Mouse (Mus musculus): ENCODE data around the gene Ffar3. TPM values are rescaled to one million over a fixed set of nuclear protein-coding genes. Genes with fewer than 3 reads are reported as not detected.

Gene Ffar3
- not detected in 2 replicates for polyA plus RNA-seq (2015; fragmentation: Nextera tagmentation; extraction: Ambion mirVana)

DNA sequence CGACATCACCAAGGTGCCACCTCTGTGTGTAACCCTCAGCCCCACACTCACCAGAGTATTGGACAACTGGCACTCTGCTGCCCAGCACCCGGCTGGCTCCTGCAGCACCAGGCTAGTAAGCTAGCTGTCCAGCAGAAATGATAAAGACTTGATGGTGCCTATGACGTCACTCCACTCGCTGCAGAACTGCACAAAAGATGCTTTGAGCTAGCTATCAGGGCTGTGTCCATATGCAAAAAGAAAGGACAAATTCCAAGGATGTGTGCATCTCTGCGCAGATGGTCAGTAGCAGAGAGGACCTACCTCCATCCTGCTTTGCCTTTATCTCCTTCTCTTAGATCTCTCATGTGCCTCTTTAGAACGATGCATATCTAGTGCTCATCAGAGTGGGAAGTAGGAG, at the start of gene Ffar3:
TSS of gene Ffar3 (minus strand) at position 101 of the 400 bp plus-strand sequence.

DNA sequence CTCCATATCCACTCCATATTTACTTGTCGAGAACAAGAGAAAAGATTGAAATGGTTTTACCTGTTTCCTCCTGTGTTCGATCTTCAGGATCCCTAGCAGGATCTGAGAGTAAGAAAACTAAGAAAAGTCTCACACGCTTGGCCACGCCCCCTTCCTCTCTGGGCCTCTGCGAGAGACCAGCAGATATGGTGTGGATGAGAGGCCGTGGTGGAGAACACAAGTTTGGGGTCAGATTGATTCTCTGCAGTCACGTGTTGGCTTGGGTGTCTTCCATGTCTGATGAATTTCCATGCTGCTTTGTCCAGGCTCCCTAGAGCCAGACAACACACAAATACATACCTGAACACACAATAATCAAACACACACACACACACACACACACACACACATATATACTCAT, 24.2 kb upstream of the Ffar3 start, which contains the start of gene Cd22:
TSS of gene Cd22 (minus strand) at position 167 of the 400 bp plus-strand sequence.

DNA sequence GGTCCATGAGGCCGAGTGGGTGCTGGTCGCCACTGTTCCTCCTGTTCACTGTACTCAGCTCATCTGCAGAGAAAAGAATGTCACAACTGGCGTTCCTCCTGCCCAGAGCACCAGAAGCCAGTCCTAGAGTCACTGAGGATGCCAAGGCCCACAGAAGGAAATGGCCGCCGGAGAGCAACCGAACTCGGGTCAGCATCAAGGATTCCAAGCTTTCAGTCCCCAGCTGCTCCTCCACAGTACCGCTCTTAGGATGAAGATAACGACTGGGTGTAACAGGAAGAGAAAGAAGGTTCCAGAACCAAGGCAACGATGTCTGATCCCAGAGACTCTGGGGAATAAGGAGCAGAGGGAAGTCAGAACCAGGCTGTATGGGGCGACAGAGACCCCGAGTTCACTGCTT, 5.5 kb upstream of the Ffar3 start, which contains the start of gene Ffar1:
TSS of gene Ffar1 (minus strand) at position 101 of the 400 bp plus-strand sequence.

DNA sequence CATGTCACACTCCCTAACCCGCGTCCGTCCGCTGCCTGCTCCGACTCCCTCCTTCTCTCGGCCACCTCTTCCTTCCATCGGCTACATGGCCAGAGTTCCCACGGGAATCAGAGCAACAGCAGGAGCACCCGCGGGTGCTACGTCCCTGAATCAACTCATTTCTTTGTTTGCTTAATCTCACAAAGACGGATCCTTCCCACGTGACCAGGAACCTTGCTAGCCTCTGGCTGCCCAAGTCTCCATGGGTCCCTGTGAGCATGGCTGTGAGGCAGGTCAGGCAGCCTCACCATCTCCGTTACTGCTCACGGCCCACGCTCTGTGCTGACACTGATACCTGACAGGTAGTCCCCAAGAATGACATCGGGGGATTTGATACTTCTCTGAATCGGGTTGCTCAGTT, 32.3 kb downstream of the Ffar3 start, which contains the start of gene Ffar2:
TSS of gene Ffar2 (minus strand) at position 101 of the 400 bp plus-strand sequence.

Other genes with a start within 250 kb of the Ffar3 start
- 0.15 and 0.19 TPM in 2 replicates for gene Upk1a, start 243.3 kb downstream of the Ffar3 start, polyA plus RNA-seq (2015; fragmentation: Nextera tagmentation; extraction: Ambion mirVana)
- gene Cox6b1, start 230.0 kb downstream of the Ffar3 start, polyA plus RNA-seq (2015; fragmentation: Nextera tagmentation; extraction: Ambion mirVana): 695 and 741 TPM in 2 replicates
- not detected in 2 replicates for gene Etv2, start 220.3 kb downstream of the Ffar3 start, polyA plus RNA-seq (2015; fragmentation: Nextera tagmentation; extraction: Ambion mirVana)
- 69.8 and 70.7 TPM in 2 replicates for gene Rbm42, start 205.9 kb downstream of the Ffar3 start, polyA plus RNA-seq (2015; fragmentation: Nextera tagmentation; extraction: Ambion mirVana)
- 41.0 and 45.0 TPM in 2 replicates for gene Haus5, start 191.2 kb downstream of the Ffar3 start, polyA plus RNA-seq (2015; fragmentation: Nextera tagmentation; extraction: Ambion mirVana)
- not detected in 2 replicates for gene Pmis2, start 184.6 kb downstream of the Ffar3 start, polyA plus RNA-seq (2015; fragmentation: Nextera tagmentation; extraction: Ambion mirVana)
- gene 2200002J24Rik, start 157.3 kb downstream of the Ffar3 start, polyA plus RNA-seq (2015; fragmentation: Nextera tagmentation; extraction: Ambion mirVana): 0.49 and 1.6 TPM in 2 replicates
- 1.3 and 1.6 TPM in 2 replicates for gene Atp4a, start 144.0 kb downstream of the Ffar3 start, polyA plus RNA-seq (2015; fragmentation: Nextera tagmentation; extraction: Ambion mirVana)
- 128 and 142 TPM in 2 replicates for gene Tmem147, start 126.6 kb downstream of the Ffar3 start, polyA plus RNA-seq (2015; fragmentation: Nextera tagmentation; extraction: Ambion mirVana)
- gene Gapdhs, start 112.5 kb downstream of the Ffar3 start, polyA plus RNA-seq (2015; fragmentation: Nextera tagmentation; extraction: Ambion mirVana): 0.25 and 0.27 TPM in 2 replicates
- 2.2 and 4.9 TPM in 2 replicates for gene Sbsn, start 104.7 kb downstream of the Ffar3 start, polyA plus RNA-seq (2015; fragmentation: Nextera tagmentation; extraction: Ambion mirVana)
- 25.5 and 26.9 TPM in 2 replicates for gene Dmkn, start 92.4 kb downstream of the Ffar3 start, polyA plus RNA-seq (2015; fragmentation: Nextera tagmentation; extraction: Ambion mirVana)
- gene Krtdap, start 68.3 kb downstream of the Ffar3 start, polyA plus RNA-seq (2015; fragmentation: Nextera tagmentation; extraction: Ambion mirVana): 1.9 and 2.6 TPM in 2 replicates
- 1.7 and 2.7 TPM in 2 replicates for gene Ffar2, start 32.4 kb downstream of the Ffar3 start, polyA plus RNA-seq (2015; fragmentation: Nextera tagmentation; extraction: Ambion mirVana)
- 0.18 and 0.27 TPM in 2 replicates for gene Ffar1, start 5.4 kb upstream of the Ffar3 start, polyA plus RNA-seq (2015; fragmentation: Nextera tagmentation; extraction: Ambion mirVana)
- gene Cd22, start 24.2 kb upstream of the Ffar3 start, polyA plus RNA-seq (2015; fragmentation: Nextera tagmentation; extraction: Ambion mirVana): 3.1 and 3.2 TPM in 2 replicates
- 0.58 and 0.81 TPM in 2 replicates for gene Mag, start 58.7 kb upstream of the Ffar3 start, polyA plus RNA-seq (2015; fragmentation: Nextera tagmentation; extraction: Ambion mirVana)
- gene Hamp2, start 68.5 kb upstream of the Ffar3 start, polyA plus RNA-seq (2015; fragmentation: Nextera tagmentation; extraction: Ambion mirVana): not detected in 2 replicates
- gene Hamp, start 87.9 kb upstream of the Ffar3 start, polyA plus RNA-seq (2015; fragmentation: Nextera tagmentation; extraction: Ambion mirVana): not detected in 2 replicates
- 17.9 and 18.0 TPM in 2 replicates for gene Usf2, start 100.6 kb upstream of the Ffar3 start, polyA plus RNA-seq (2015; fragmentation: Nextera tagmentation; extraction: Ambion mirVana)
- gene Lsr, start 117.3 kb upstream of the Ffar3 start, polyA plus RNA-seq (2015; fragmentation: Nextera tagmentation; extraction: Ambion mirVana): 3.7 and 4.4 TPM in 2 replicates
- gene Fam187b, start 117.6 kb upstream of the Ffar3 start, polyA plus RNA-seq (2015; fragmentation: Nextera tagmentation; extraction: Ambion mirVana): 0.67 and 0.72 TPM in 2 replicates
- gene Fxyd5, start 186.3 kb upstream of the Ffar3 start, polyA plus RNA-seq (2015; fragmentation: Nextera tagmentation; extraction: Ambion mirVana): 98.3 and 112 TPM in 2 replicates
- 0.33 TPM in 1 of 2 replicates, not detected in the other for gene Fxyd7, start 195.3 kb upstream of the Ffar3 start, polyA plus RNA-seq (2015; fragmentation: Nextera tagmentation; extraction: Ambion mirVana)
- 41.4 and 53.4 TPM in 2 replicates for gene Fxyd1, start 201.0 kb upstream of the Ffar3 start, polyA plus RNA-seq (2015; fragmentation: Nextera tagmentation; extraction: Ambion mirVana)
- gene Lgi4, start 203.2 kb upstream of the Ffar3 start, polyA plus RNA-seq (2015; fragmentation: Nextera tagmentation; extraction: Ambion mirVana): 0.32 TPM in 1 of 2 replicates, not detected in the other
- 23.8 and 24.8 TPM in 2 replicates for gene Fxyd3, start 220.5 kb upstream of the Ffar3 start, polyA plus RNA-seq (2015; fragmentation: Nextera tagmentation; extraction: Ambion mirVana)

All from spleen, postnatal 0 days (tissue).